Mouse (Mus musculus) urinary bladder, postnatal 14 days (tissue): ENCODE data around the gene Cysrt1.

ENCODE experiments used
- DNase-seq: peaks from one replicate; pipeline ENCODE4 v3.0.0; 2021; ENCODE audit warnings: low spot score

Cysrt1 gene

GRCm38 (mm10) chr2:25210686-25211085 lies 31.6 kb downstream of the Cysrt1 start:
- no peak for DNase-seq

GRCm38 (mm10) chr2:25207593-25207992 lies 34.7 kb downstream of the Cysrt1 start:
- no peak for DNase-seq

- no peak for DNase-seq
Observed at GRCm38 (mm10) chr2:25203631-25204214, 38.5 kb downstream of the Cysrt1 start.

GRCm38 (mm10) chr2:25200631-25201030 lies 41.6 kb downstream of the Cysrt1 start:
- no peak for DNase-seq

- no peak for DNase-seq
Observed at GRCm38 (mm10) chr2:25197946-25198345, 44.3 kb downstream of the Cysrt1 start.

GRCm38 (mm10) chr2:25197191-25197590 lies 45.1 kb downstream of the Cysrt1 start:
- DNase-seq = peak; percentile 51

- peak; percentile 82 for DNase-seq
Observed at GRCm38 (mm10) chr2:25196172-25196954, 45.9 kb downstream of the Cysrt1 start, which contains the start of gene Tor4a. TSS of gene Tor4a (minus strand) at chr2:25196886.

GRCm38 (mm10) chr2:25195211-25196156 lies 46.8 kb downstream of the Cysrt1 start:
- DNase-seq = peak; percentile 80

GRCm38 (mm10) chr2:25194486-25195171 lies 47.6 kb downstream of the Cysrt1 start:
- DNase-seq = no peak

- no peak for DNase-seq
Observed at GRCm38 (mm10) chr2:25194006-25194405, 48.2 kb downstream of the Cysrt1 start.

GRCm38 (mm10) chr2:25193330-25193770 lies 48.9 kb downstream of the Cysrt1 start:
- peak; percentile 85 for DNase-seq
